Mouse (Mus musculus) limb, embryonic 12.5 days (tissue): ENCODE measurements around the gene Ube2ql1. TPM values are rescaled to one million over a fixed set of nuclear protein-coding genes. Genes with fewer than 3 reads are reported as not detected.

Source experiments
- ATAC-seq: fragments of 200-750 bp; cut with Nextera tagmentation; 2 replicates; pipeline ENCODE4 v1.8.0; 2017; ENCODE audit warnings: low read depth, moderate TSS enrichment; ENCODE audit not compliant: insufficient number of reproducible peaks, insufficient read depth, low FRiP score, low TSS enrichment
- H3K27ac ChIP-seq: fragments of 300-500 bp; sonication (generic); 2 replicates; pipeline ENCODE4 v1.5.1; 2016; ENCODE audit warnings: mild to moderate bottlenecking, moderate library complexity
- H3K27me3 ChIP-seq: fragments of 300-500 bp; sonication (generic); 2 replicates; pipeline ENCODE4 v1.6.1; 2016; ENCODE audit warnings: mild to moderate bottlenecking, moderate library complexity
- H3K36me3 ChIP-seq: fragments of 300-500 bp; sonication (generic); 2 replicates; pipeline ENCODE4 v1.6.1; 2016; ENCODE audit warnings: mild to moderate bottlenecking, moderate library complexity
- H3K4me1 ChIP-seq: fragments of 300-500 bp; sonication (generic); replicated peaks from 2 replicates; pipeline ENCODE4 v1.6.1; 2016
- H3K4me2 ChIP-seq: fragments of 300-500 bp; sonication (generic); 2 replicates; pipeline ENCODE4 v1.6.1; 2016; ENCODE audit warnings: mild to moderate bottlenecking, moderate library complexity
- H3K4me3 ChIP-seq: fragments of 300-500 bp; sonication (generic); replicated peaks from 2 replicates; pipeline ENCODE4 v1.5.1; 2016; ENCODE audit warnings: mild to moderate bottlenecking
- H3K9ac ChIP-seq: fragments of 300-500 bp; sonication (generic); replicated peaks from 2 replicates; pipeline ENCODE4 v1.6.1; 2016; ENCODE audit warnings: mild to moderate bottlenecking, moderate library complexity
- H3K9me3 ChIP-seq: fragments of 300-500 bp; sonication (generic); 2 replicates; pipeline ENCODE4 v1.6.1; 2016; ENCODE audit warnings: mild to moderate bottlenecking, moderate library complexity
- WGBS: fragments of 180-500 bp; shearing (Covaris S2); methylation state at CpG from one replicate; pipeline ENCODE4 v1.1.7; 2016; 5-methylcytosine and 5-hydroxymethylcytosine counted together
- polyA plus RNA-seq: library from polyadenylated mRNA; unstranded; fragments of >200 nt; fragmentation: Nextera tagmentation; extraction: Ambion mirVana; gene quantifications from 2 replicates; pipeline ENCODE4 v1.2.1, GENCODE M21; 2016

Gene Ube2ql1
- polyA plus RNA-seq, 1 experiment from 2014 or later, result 2.9 TPM

DNA sequence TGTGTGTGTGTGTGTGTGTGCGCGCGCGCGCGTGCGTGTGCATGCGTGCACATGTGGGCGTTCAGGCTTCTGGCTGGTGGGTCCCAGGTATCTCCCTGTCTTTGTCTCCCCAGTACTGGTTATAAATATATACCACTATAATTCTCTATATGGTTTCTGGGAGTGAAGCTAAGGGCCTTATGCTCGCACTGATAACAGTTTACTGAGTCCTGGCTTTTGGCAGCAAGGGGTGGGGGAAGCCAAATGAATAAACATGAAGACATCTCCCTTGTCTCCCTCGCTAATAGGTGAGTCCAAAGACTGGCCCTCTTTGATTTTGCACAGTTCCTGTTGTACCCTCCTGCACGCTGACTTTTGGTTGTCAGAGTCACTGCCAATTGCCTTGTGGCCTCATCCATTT lies 32.2 kb downstream of the Ube2ql1 start:
- H3K27ac ChIP-seq, result no peak overlapping the region
- H3K4me3 ChIP-seq, result no peak overlapping the region
- no peaks in the 10 kb centered on the region for H3K9me3 ChIP-seq
- WGBS, result 91% methylated on average over 12 of the region's 12 CpGs
- no peak overlapping the region for H3K9ac ChIP-seq
- no peak overlapping the region for H3K4me2 ChIP-seq
- H3K27me3 ChIP-seq, result peaks cover 15% of the 10 kb centered on the region
- ATAC-seq, result no peak
- H3K36me3 ChIP-seq, result no peaks in the 10 kb centered on the region
- H3K4me1 ChIP-seq, result no peaks in the 10 kb centered on the region

GRCm38 (mm10) chr13:69706919-69707318 lies 32.8 kb downstream of the Ube2ql1 start:
- Histone ChIP-seq H3K36me3 (no peaks in the 10 kb centered on the region), H3K4me2 (no peak overlapping the region), H3K4me1 (no peaks in the 10 kb centered on the region), H3K27ac (no peak overlapping the region), H3K4me3 (no peak overlapping the region), H3K27me3 (peaks cover 19% of the 10 kb centered on the region), H3K9me3 (no peaks in the 10 kb centered on the region), H3K9ac (no peak overlapping the region)
- no peak for ATAC-seq
- 56% methylated on average over 2 of the region's 2 CpGs for WGBS

DNA sequence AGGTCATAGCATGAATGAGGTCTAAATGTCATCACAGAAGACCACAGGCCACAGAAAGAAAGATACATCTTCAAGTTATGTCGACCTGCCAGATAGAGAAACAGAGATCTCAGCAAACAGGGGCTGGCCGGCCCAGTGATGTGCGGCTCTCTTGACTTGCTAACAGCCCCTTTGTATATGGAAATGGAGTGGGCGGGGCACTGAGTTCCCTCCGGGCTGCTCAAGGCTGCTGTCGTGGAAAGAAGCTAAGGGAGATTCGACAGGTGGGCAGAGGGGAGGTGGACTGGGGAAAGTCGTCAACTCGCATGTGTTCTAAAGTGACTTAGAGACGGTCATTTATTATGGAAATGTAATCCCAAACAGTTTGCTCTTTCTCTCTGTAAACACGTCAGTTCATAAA lies 36.2 kb downstream of the Ube2ql1 start:
- ATAC-seq, result no peak
- Histone ChIP-seq H3K27ac (no peak overlapping the region), H3K36me3 (no peaks in the 10 kb centered on the region), H3K9me3 (no peaks in the 10 kb centered on the region), H3K4me3 (no peak overlapping the region), H3K9ac (no peak overlapping the region), H3K4me1 (no peaks in the 10 kb centered on the region), H3K4me2 (no peak overlapping the region), H3K27me3 (peaks cover 26% of the 10 kb centered on the region)
- whole genome bisulfite sequencing, result 13% methylated on average over 11 of the region's 11 CpGs

GRCm38 (mm10) chr13:69701397-69701796 lies 38.3 kb downstream of the Ube2ql1 start:
- ATAC-seq, result no peak
- no peak overlapping the region for H3K27ac ChIP-seq

DNA sequence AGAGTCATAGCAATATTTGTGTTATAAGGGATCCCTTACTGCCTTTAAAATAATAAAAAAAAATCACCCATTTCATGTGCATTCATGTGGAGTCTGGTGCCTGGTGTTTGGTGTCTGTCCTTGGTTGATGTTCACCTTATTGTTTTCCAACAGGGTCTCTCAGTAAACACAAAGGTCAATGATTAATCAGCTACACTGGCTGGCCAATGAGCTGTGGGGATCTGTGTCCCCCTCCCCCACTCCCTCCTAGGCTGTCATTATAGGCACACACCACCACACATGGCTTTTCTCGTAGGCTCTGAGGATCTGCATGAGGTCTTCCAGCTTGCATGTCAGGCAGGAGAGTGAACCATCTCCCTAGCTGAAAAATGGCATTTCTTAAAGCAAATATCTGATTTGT lies 38.9 kb downstream of the Ube2ql1 start:
- peaks cover 26% of the 10 kb centered on the region for H3K27me3 ChIP-seq
- WGBS, result 36% methylated on average over 1 of the region's 1 CpGs
- H3K4me3 ChIP-seq, result no peak overlapping the region
- no peaks in the 10 kb centered on the region for H3K4me1 ChIP-seq
- no peak for ATAC-seq
- no peaks in the 10 kb centered on the region for H3K9me3 ChIP-seq
- no peaks in the 10 kb centered on the region for H3K36me3 ChIP-seq
- H3K4me2 ChIP-seq, result no peak overlapping the region
- H3K27ac ChIP-seq, result no peak overlapping the region
- H3K9ac ChIP-seq, result no peak overlapping the region

More at GRCm38 (mm10) chr13:69701397-69701796, 38.3 kb downstream of the Ube2ql1 start:
- 94% methylated on average over 4 of the region's 4 CpGs for WGBS
- H3K4me1 ChIP-seq, result no peaks in the 10 kb centered on the region
- H3K4me2 ChIP-seq, result no peak overlapping the region
- H3K27me3 ChIP-seq, result peaks cover 26% of the 10 kb centered on the region
- H3K9ac ChIP-seq, result no peak overlapping the region
- no peaks in the 10 kb centered on the region for H3K36me3 ChIP-seq
- H3K4me3 ChIP-seq, result no peak overlapping the region
- no peaks in the 10 kb centered on the region for H3K9me3 ChIP-seq

GRCm38 (mm10) chr13:69696333-69696991 lies 43.2 kb downstream of the Ube2ql1 start:
- no peak overlapping the region for H3K9ac ChIP-seq
- H3K9me3 ChIP-seq, result no peaks in the 10 kb centered on the region
- no peak overlapping the region for H3K27ac ChIP-seq
- no peak overlapping the region for H3K4me3 ChIP-seq
- ATAC-seq, result no peak
- 43% methylated on average over 13 of the region's 13 CpGs for WGBS
- 0 out of 2 replicates have a peak, but pooled peaks cover 7% of the 10 kb centered on the region for H3K27me3 ChIP-seq
- no peaks in the 10 kb centered on the region for H3K4me1 ChIP-seq
- no peak overlapping the region for H3K4me2 ChIP-seq
- H3K36me3 ChIP-seq, result no peaks in the 10 kb centered on the region

DNA sequence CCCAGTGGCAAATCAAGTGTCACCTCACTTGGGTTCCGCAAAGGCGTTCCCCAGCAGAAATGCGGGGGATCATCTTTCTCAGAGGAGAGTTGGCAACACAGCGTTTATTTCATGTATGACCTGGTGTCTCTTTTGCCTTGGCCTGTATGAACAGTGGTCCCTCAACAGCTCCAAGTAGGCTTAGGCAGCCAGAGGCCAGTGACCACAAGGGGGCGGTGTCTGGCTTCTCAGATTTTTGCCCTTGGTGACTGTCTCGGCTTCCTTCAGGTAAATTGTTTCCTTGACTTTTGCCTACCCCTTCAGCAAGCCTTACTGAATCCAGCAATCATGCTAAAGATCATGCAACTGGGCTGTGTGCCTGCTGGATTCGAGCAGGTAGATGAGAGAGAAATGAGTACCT lies 48.6 kb downstream of the Ube2ql1 start:
- H3K4me3 ChIP-seq, result no peak overlapping the region
- no peak overlapping the region for H3K9ac ChIP-seq
- H3K4me2 ChIP-seq, result no peak overlapping the region
- H3K27ac ChIP-seq, result no peak overlapping the region
- H3K27me3 ChIP-seq, result 0 out of 2 replicates have a peak, but pooled peaks cover 4% of the 10 kb centered on the region
- 34% methylated on average over 7 of the region's 7 CpGs for WGBS
- H3K4me1 ChIP-seq, result no peaks in the 10 kb centered on the region
- H3K36me3 ChIP-seq, result no peaks in the 10 kb centered on the region
- ATAC-seq, result no peak
- no peaks in the 10 kb centered on the region for H3K9me3 ChIP-seq

DNA sequence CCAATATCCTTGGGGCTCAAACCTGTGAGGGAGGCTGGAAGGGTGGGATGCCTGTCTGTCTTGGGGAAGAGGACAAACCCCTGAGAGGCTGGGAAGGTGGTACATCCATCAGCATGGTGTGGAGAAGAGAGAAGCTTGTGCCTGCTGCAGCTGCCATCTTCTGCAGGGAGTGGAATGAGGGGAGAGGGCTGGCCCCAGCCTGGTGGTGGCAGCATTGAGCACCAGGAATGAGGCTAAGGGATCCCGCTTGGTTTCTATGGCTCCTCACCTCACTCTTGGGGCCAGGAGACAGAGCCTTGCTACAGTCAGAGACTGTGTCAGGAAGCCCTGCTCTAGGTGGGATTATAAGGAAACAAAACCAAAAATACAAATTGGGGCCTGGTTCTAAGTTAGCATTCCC lies 52.7 kb downstream of the Ube2ql1 start:
- Histone ChIP-seq H3K4me1 (0 out of 2 replicates have a peak, but pooled peaks cover 5% of the 10 kb centered on the region), H3K27me3 (no peaks in the 10 kb centered on the region), H3K9ac (no peak overlapping the region), H3K36me3 (no peaks in the 10 kb centered on the region), H3K9me3 (no peaks in the 10 kb centered on the region), H3K4me3 (no peak overlapping the region), H3K27ac (no peak overlapping the region), H3K4me2 (no peak overlapping the region)
- WGBS, result 38% methylated on average over 1 of the region's 1 CpGs
- no peak for ATAC-seq

DNA sequence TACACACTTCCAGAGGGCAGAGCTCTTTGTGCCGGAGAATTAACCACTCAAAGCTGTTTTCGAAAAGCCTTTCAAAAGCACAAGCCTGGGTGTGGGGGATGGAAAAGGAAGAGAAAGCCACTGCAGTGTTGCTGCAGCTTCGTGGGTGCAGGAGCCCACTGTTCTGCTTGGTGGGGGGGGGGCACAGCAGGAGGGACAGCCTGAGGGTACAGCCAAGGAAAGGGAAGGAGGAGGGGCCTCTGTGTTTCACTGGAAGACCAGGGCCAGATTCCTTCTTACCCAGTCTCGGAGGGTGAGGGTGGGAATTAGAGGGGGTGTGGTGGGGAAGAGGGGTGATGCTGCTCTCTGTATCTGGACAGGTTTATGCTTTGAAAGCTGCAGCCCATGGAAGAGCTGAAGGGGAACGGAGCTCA lies 54.3 kb downstream of the Ube2ql1 start:
- H3K4me2 ChIP-seq, result no peak overlapping the region
- WGBS, result 48% methylated on average over 5 of the region's 5 CpGs

GRCm38 (mm10) chr13:69673921-69674618 lies 65.6 kb downstream of the Ube2ql1 start:
- WGBS, result 55% methylated on average over 10 of the region's 10 CpGs
- no peak for ATAC-seq

More for the DNA sequence above, 54.3 kb downstream of the Ube2ql1 start:
- no peak for ATAC-seq
- H3K27me3 ChIP-seq, result no peaks in the 10 kb centered on the region
- no peak overlapping the region for H3K27ac ChIP-seq
- H3K9ac ChIP-seq, result no peak overlapping the region
- no peaks in the 10 kb centered on the region for H3K36me3 ChIP-seq
- no peaks in the 10 kb centered on the region for H3K9me3 ChIP-seq
- no peak overlapping the region for H3K4me3 ChIP-seq
- H3K4me1 ChIP-seq, result 0 out of 2 replicates have a peak, but pooled peaks cover 5% of the 10 kb centered on the region

DNA sequence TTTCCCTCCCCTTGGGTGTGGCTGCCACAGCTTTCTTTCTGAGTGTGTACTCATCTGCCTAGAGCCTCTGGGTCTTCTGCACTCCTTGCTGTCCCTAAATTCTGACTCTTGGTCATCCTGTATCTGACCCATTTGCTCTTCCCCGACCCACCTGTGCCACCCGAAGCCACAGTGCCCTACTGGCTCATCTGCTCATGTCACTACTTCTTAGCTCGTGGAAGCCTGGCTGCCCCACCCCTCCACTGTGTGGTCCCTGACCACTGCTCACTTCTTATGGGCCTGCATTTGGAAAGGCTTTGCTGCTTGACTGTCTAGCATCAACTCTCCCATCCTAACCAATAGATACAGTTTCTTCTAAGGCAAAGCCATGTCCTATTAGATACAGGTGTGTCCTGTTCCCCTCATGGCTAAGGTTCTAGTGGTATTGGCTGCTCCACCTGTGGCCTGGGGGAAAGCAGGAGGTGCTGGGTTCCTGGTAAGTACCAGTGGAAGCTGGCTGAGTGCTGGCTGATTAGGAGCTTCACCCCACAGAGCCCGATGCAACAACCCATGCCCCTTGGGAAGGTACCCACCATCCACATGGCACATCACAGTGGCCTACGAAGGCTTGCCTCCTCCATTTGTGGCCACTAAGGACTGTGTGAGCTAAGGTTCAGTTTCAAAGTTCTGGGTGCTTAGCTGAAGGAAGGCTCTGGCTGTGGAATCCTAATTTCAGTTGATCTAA lies 66.3 kb downstream of the Ube2ql1 start:
- no peak for ATAC-seq
- WGBS, result 78% methylated on average over 5 of the region's 5 CpGs
- H3K4me3 ChIP-seq, result no peak overlapping the region

More at GRCm38 (mm10) chr13:69673921-69674618, 65.6 kb downstream of the Ube2ql1 start:
- Histone ChIP-seq H3K9me3 (no peaks in the 10 kb centered on the region), H3K36me3 (no peaks in the 10 kb centered on the region), H3K9ac (no peak overlapping the region), H3K27me3 (no peaks in the 10 kb centered on the region), H3K4me2 (no peak overlapping the region), H3K27ac (no peak overlapping the region), H3K4me1 (no peaks in the 10 kb centered on the region), H3K4me3 (no peak overlapping the region)

More for the DNA sequence above, 66.3 kb downstream of the Ube2ql1 start:
- Histone ChIP-seq H3K36me3 (no peaks in the 10 kb centered on the region), H3K4me2 (no peak overlapping the region), H3K9me3 (no peaks in the 10 kb centered on the region), H3K4me1 (no peaks in the 10 kb centered on the region), H3K9ac (no peak overlapping the region), H3K27me3 (no peaks in the 10 kb centered on the region), H3K27ac (no peak overlapping the region)
